Mouse (Mus musculus) myocyte (in vitro differentiated cells): ENCODE data around the gene Tll2. TPM values are rescaled to one million over a fixed set of nuclear protein-coding genes. Genes with fewer than 3 reads are reported as not detected.

Experiments used
- H3K27me3 ChIP-seq: one replicate; pipeline ENCODE4 v1.6.1; 2011; ENCODE audit not compliant: control insufficient read depth, insufficient read depth, insufficient read length
- H3K36me3 ChIP-seq: one replicate; pipeline ENCODE4 v1.6.1; 2011; ENCODE audit not compliant: control insufficient read depth, insufficient read depth
- H3K4me2 ChIP-seq: one replicate; pipeline ENCODE4 v1.6.1; 2011; ENCODE audit warnings: low read depth, control low read depth
- H3K4me3 ChIP-seq: one replicate; pipeline ENCODE4 v1.5.1; 2011; ENCODE audit warnings: mild to moderate bottlenecking, control low read depth, moderate library complexity
- H3K79me2 ChIP-seq: one replicate; pipeline ENCODE4 v1.6.1; 2011; ENCODE audit not compliant: control insufficient read depth, insufficient read depth
- H3ac ChIP-seq: one replicate; pipeline ENCODE4 v1.6.1; 2011; ENCODE audit not compliant: control insufficient read depth, insufficient read length
- CEBPB ChIP-seq: IDR thresholded peaks from 2 replicates; pipeline ENCODE4 v1.6.1; 2011; ENCODE audit warnings: mild to moderate bottlenecking, moderate library complexity; ENCODE audit not compliant: poor library complexity, insufficient read depth, severe bottlenecking
- E2F4 ChIP-seq: IDR thresholded peaks from one replicate; pipeline ENCODE4 v1.6.1; 2011; ENCODE audit warnings: mild to moderate bottlenecking, control low read depth, moderate library complexity; ENCODE audit not compliant: insufficient read depth
- MAX ChIP-seq: IDR thresholded peaks from one replicate; pipeline ENCODE4 v1.6.1; 2011; ENCODE audit warnings: low read depth, mild to moderate bottlenecking, control low read depth
- MYOD1 ChIP-seq, 3 experiments: IDR thresholded peaks; one replicate each; pipeline ENCODE4 v1.6.1; 2011; ENCODE audit warnings: control low read depth in 2 of 3, low read depth in 2 of 3, mild to moderate bottlenecking in 2 of 3, moderate library complexity in 1 of 3; ENCODE audit not compliant: insufficient read length in 2 of 3, control insufficient read depth in 1 of 3
- MYOG ChIP-seq, 3 experiments: IDR thresholded peaks; one replicate each; pipeline ENCODE4 v1.6.1; 2011; ENCODE audit warnings: control low read depth in 2 of 3, low read depth in 2 of 3, mild to moderate bottlenecking in 2 of 3; ENCODE audit not compliant: insufficient read length in 2 of 3, control insufficient read depth in 1 of 3, insufficient read depth in 1 of 3
- POLR2A ChIP-seq: IDR thresholded peaks from one replicate; pipeline ENCODE4 v1.6.1; 2011; ENCODE audit warnings: low read depth, mild to moderate bottlenecking, control low read depth, moderate library complexity; ENCODE audit not compliant: insufficient read length
- POLR2AphosphoS2 ChIP-seq: IDR thresholded peaks from one replicate; pipeline ENCODE4 v1.6.1; 2011; ENCODE audit warnings: low read depth, control low read depth; ENCODE audit not compliant: insufficient read length
- REST ChIP-seq: IDR thresholded peaks from one replicate; pipeline ENCODE4 v1.6.1; 2011; ENCODE audit warnings: mild to moderate bottlenecking, control low read depth, moderate library complexity; ENCODE audit not compliant: insufficient read depth, insufficient read length
- SRF ChIP-seq: IDR thresholded peaks from one replicate; pipeline ENCODE4 v1.6.1; 2011; ENCODE audit warnings: low read depth; ENCODE audit not compliant: control insufficient read depth, insufficient read length
- TCF12 ChIP-seq: IDR thresholded peaks from one replicate; pipeline ENCODE4 v1.6.1; 2011; ENCODE audit warnings: mild to moderate bottlenecking, control low read depth; ENCODE audit not compliant: poor library complexity, insufficient read depth, severe bottlenecking
- TCF3 ChIP-seq: IDR thresholded peaks from one replicate; pipeline ENCODE4 v1.6.1; 2011; ENCODE audit warnings: low read depth, control low read depth; ENCODE audit not compliant: insufficient read length
- USF1 ChIP-seq: IDR thresholded peaks from one replicate; pipeline ENCODE4 v1.6.1; 2011; ENCODE audit warnings: low read depth, mild to moderate bottlenecking, control low read depth, moderate library complexity
- polyA plus RNA-seq: library from polyadenylated mRNA; unstranded; fragments of >200 nt; fragmentation: generic; extraction: Trizol; gene quantifications from one replicate; pipeline ENCODE4 v1.2.1, GENCODE M21; 2012; ENCODE audit warnings: missing spikeins

Tll2 gene
- polyA plus RNA-seq, 1 experiment, result not detected

GRCm38 (mm10) chr19:41192953-41193352 is 13.7 kb downstream of the Tll2 start:
- Histone ChIP-seq H3K79me2 (no peaks in the 10 kb centered on the region), H3ac (no peak overlapping the region), H3K36me3 (no peaks in the 10 kb centered on the region), H3K4me3 (no peak overlapping the region), H3K4me2 (no peak overlapping the region), H3K27me3 (peaks cover 49% of the 10 kb centered on the region)
- no peak for TF ChIP-seq SRF
- no peak for TF ChIP-seq MAX
- no peak for TF ChIP-seq POLR2AphosphoS2
- no peak for TF ChIP-seq TCF3
- no peak for TF ChIP-seq CEBPB
- TF ChIP-seq TCF12, result no peak
- TF ChIP-seq E2F4, result no peak
- no peak for TF ChIP-seq USF1
- no peak for TF ChIP-seq POLR2A
- TF ChIP-seq MYOG (IDR thresholded peaks at IDR 0.05; ENCODE audit: control insufficient read depth in 1 of 3, insufficient read depth in 1 of 3, insufficient read length in 2 of 3, low read depth in 2 of 3), result no peak
- no peak for TF ChIP-seq REST
- no peak for TF ChIP-seq MYOD1 (IDR thresholded peaks at IDR 0.05; ENCODE audit: control insufficient read depth in 1 of 3, insufficient read length in 2 of 3, low read depth in 2 of 3)

DNA sequence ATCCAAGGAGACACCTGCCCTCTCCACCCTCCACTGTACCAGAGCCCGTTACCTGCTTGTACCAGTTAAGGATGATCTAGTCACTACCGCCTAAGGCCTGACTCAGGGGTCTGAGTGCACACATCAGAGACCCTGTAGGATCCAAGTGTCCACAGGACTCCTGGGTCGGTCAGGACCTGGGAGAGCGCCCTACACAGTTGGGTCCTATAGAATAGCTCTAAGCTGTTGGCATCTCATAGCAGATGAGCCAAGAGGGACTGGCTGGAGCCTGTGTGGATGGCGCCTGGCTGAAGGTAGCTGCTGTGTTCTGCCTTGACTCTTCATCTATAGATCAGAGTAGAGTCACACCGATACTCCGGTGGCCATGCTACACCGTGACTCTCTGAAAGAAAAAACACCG is 14.9 kb downstream of the Tll2 start:
- Histone ChIP-seq H3ac (no peak overlapping the region), H3K4me2 (no peak overlapping the region), H3K36me3 (no peaks in the 10 kb centered on the region), H3K27me3 (peaks cover 40% of the 10 kb centered on the region), H3K4me3 (no peak overlapping the region), H3K79me2 (no peaks in the 10 kb centered on the region)
- TF ChIP-seq REST, result peak; percentile 72
- TF ChIP-seq USF1, result no peak

DNA sequence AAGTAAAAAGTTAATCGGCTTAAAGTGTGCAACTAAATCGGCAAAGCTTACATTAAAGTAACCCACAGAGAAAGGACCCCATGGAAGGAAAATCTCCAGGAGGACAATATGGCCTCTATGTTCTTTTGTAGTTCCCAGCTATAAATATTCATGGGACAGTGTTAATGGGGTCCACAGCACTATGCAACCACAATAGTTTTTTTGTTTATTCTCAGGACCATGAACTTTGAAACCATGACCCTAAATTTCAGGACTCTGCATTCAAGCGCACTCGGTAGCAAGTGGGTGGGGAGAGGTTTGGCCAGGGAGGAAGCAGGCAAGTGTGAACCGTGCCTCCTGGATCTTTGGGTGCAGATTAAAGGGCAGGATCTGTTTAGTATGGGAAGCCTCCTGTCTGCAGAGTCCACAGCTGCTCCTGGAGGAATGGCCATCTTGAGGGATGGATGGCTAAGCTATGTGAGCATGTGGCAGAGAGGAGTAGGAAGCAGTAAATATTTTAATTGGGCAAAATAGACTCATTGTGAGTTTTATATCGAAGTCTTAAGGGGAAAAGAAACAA is 15.7 kb downstream of the Tll2 start:
- TF ChIP-seq E2F4 (no peak), SRF (no peak), TCF3 (no peak), MAX (no peak)
- Histone ChIP-seq H3K27me3 (peaks cover 32% of the 10 kb centered on the region), H3K36me3 (no peaks in the 10 kb centered on the region), H3K4me2 (no peak overlapping the region), H3ac (no peak overlapping the region), H3K79me2 (no peaks in the 10 kb centered on the region), H3K4me3 (no peak overlapping the region)

- H3K4me2 ChIP-seq, result no peak overlapping the region
- H3K27me3 ChIP-seq, result peaks cover 43% of the 10 kb centered on the region
- no peak overlapping the region for H3ac ChIP-seq
- no peaks in the 10 kb centered on the region for H3K79me2 ChIP-seq
- no peak for TF ChIP-seq MYOD1 (IDR thresholded peaks at IDR 0.05; ENCODE audit: control insufficient read depth in 1 of 3, insufficient read length in 2 of 3, low read depth in 2 of 3)
- TF ChIP-seq POLR2AphosphoS2, result no peak
- TF ChIP-seq TCF12, result no peak
- no peak for TF ChIP-seq CEBPB
- no peak for TF ChIP-seq REST
- TF ChIP-seq POLR2A, result no peak
- TF ChIP-seq MAX, result no peak
- TF ChIP-seq TCF3, result no peak
- no peak overlapping the region for H3K4me3 ChIP-seq
- H3K36me3 ChIP-seq, result no peaks in the 10 kb centered on the region
Measured at GRCm38 (mm10) chr19:41177331-41177730, 29.3 kb downstream of the Tll2 start.

DNA sequence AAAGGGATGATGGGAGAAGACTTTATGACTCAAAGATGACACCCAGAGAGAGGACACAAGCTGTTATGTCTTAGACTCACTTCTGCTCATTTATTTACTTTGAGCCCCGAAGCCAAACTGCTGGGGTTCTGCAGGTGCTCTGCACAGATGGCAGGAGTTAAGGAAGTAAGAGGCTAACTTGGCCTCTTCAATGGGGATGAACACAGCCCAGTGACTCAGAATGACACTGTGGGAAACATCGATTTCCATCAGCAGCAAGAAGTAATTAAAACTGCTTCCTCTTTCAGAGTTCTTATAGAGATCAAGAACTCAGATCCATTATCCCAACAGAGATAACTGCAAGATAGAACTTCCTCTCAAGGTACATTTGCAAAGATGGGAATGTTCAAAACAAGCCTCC is 29.8 kb downstream of the Tll2 start:
- H3K4me3 ChIP-seq, result no peak overlapping the region
- H3K27me3 ChIP-seq, result peaks cover 40% of the 10 kb centered on the region
- TF ChIP-seq MYOG (IDR thresholded peaks at IDR 0.05; ENCODE audit: control insufficient read depth in 1 of 3, insufficient read depth in 1 of 3, insufficient read length in 2 of 3, low read depth in 2 of 3) (no peak), REST (no peak), USF1 (no peak), POLR2AphosphoS2 (no peak), TCF3 (no peak), SRF (no peak), POLR2A (no peak), TCF12 (no peak), MAX (no peak), E2F4 (no peak), CEBPB (no peak), MYOD1 (IDR thresholded peaks at IDR 0.05; ENCODE audit: control insufficient read depth in 1 of 3, insufficient read length in 2 of 3, low read depth in 2 of 3) (no peak)
- no peaks in the 10 kb centered on the region for H3K79me2 ChIP-seq
- H3K36me3 ChIP-seq, result no peaks in the 10 kb centered on the region
- no peak overlapping the region for H3ac ChIP-seq
- no peak overlapping the region for H3K4me2 ChIP-seq
